In the genomic region with DNA sequence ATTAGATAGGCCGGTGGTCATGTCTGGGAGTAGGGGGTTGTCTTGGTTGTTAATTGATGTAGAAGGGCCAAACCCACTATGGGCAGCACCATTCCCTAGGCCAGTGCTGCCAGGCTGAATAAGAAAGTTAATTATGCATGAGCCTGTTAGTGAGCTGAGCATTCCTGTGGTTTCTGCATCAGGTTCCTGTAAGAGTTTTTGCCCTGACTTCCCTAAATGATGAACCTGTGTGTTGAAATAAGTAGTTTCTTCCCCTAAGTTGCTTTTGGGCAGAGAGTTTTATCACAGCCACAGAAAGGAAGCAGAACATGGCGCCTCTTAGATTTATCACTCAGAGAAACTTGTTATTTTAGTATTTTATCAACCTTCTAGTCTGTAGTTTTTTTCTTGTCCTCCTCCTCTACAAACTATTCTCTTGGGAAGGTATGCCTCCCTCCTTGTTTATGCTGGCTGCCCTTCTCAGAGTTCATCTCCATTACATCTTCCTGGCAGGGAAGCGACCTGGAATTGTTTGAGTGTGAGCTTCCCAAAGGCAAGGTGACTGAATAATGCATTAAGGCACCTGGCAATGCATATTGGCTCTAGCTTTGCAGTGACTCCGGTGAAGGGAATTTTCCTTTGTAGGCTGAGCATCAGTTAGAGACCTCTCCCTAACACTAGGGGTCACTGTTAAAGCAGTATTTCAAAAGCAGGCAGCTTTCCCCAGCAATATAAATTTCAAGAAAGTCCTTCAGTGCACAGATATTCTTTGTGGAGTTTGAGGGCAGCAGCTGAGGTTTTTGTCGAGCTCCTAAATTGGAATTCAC, we compare ENCODE assay signal across 10 mouse cellular contexts. TPM values are rescaled to one million over a fixed set of nuclear protein-coding genes. Genes with fewer than 3 reads are reported as not detected.
DNase-seq lines count a peak whose midpoint lies in the region; ATAC-seq and TF ChIP-seq lines count a peak whose summit lies in the region.
"Had no signal": no experiment of that assay in that cellular context is flagged by ENCODE, and none has a peak within 500 bp of the region (broad histone marks: within the 10 kb centered on the region; RNA-seq: fewer than 3 reads in every experiment).

No protein-coding gene starts in this region.

- no peak overlapping the region for H3K4me3 ChIP-seq in kidney, adult 2 months (ENCODE audit: insufficient read depth, low read depth, low read length)
- H3K4me3 ChIP-seq: limb, embryonic 12.5 days; stomach, embryonic 15.5 days had no signal

- H3K27me3 ChIP-seq in kidney, adult 2 months (replicated peaks; ENCODE audit: control insufficient read depth, insufficient read depth, low read length), result no peaks in the 10 kb centered on the region
- H3K27me3 ChIP-seq: stomach, embryonic 15.5 days had no signal

- no peak for TF ChIP-seq POLR2A in kidney, adult 2 months (IDR thresholded peaks at IDR 0.05; ENCODE audit: low read depth, low read length)

- H3K27ac ChIP-seq in kidney, adult 2 months (ENCODE audit: insufficient read depth, low read depth, low read length), result no peak overlapping the region
- H3K27ac ChIP-seq: limb, embryonic 12.5 days; stomach, embryonic 15.5 days had no signal

- peak; percentile 85 for ATAC-seq in monocyte, adult 5-6 weeks (replicated peaks; ENCODE audit: insufficient number of reproducible peaks, low FRiP score, low TSS enrichment, poor library complexity, severe bottlenecking)

- no peaks in the 10 kb centered on the region for H3K4me1 ChIP-seq in kidney, adult 2 months (ENCODE audit: control insufficient read depth, insufficient read depth, low read length)
- H3K4me1 ChIP-seq: limb, embryonic 12.5 days; stomach, embryonic 15.5 days had no signal

- no peaks in the 10 kb centered on the region for H3K36me3 ChIP-seq in kidney, adult 2 months (ENCODE audit: control insufficient read depth, insufficient read depth, low read length)
- H3K36me3 ChIP-seq: limb, embryonic 12.5 days; stomach, embryonic 15.5 days had no signal

- intact Hi-C loops in heart, postnatal 25 days (cut with DNase I), result loop anchor here (2.0 to 5.0 kb wide), 2 partner anchors 228 to 277 kb away; no protein-coding TSS in a partner anchor

- whole genome bisulfite sequencing in kidney, adult 2 months, result 20% methylated on average over 5 of the region's 5 CpGs

- peak; percentile 57 for DNase-seq in heart, adult 11 months
- no peak for DNase-seq in heart, postnatal 25 days (ENCODE audit: low spot score)
- peak; percentile 33 to 39 for DNase-seq in right cerebral cortex, adult 2 months (ENCODE audit: low spot score in 2 of 2)
- no peak for DNase-seq in right cerebral cortex, postnatal 14 days
- peak; percentile 6 for DNase-seq in cerebellum, adult 8-10 months
- peak; percentile 71 for DNase-seq in kidney, adult 2 months
- no peak for DNase-seq in gastrocnemius, postnatal 25 days

- peak; percentile 44; the same call in 1 of the 2 replicates for TF ChIP-seq CTCF in kidney, adult 2 months (conservative IDR thresholded peaks at IDR 0.05; ENCODE audit: insufficient read depth, insufficient read length, low read depth, low read length)

RNA-seq across cellular contexts. Expression of gene Tigd4, which starts 21.9 kb away (rescaled TPM):
- total RNA-seq in heart, postnatal 25 days (2021), result under 1 TPM in 1 of 2 experiments, not detected in 1; 0.08 TPM
- not detected in 2 replicates for polyA plus RNA-seq in kidney, adult 2 months (2012; rRNA removed)
- not detected in 3 replicates for total RNA-seq in monocyte, adult 5-6 weeks (2017)
- 10 to 100 TPM in 1 of 2 experiments, 1 to 10 TPM in 1; 5.5 to 11.2 TPM for total RNA-seq in gastrocnemius, postnatal 25 days (2021)

RNA-seq across cellular contexts. Expression of gene Arfip1, which starts 32.8 kb away (rescaled TPM):
- total RNA-seq in heart, postnatal 25 days (2021), result 10 to 100 TPM; 16.8 to 17.5 TPM
- 11.8 and 14.3 TPM in 2 replicates for polyA plus RNA-seq in kidney, adult 2 months (2012; rRNA removed)
- 61.3 to 80.6 TPM (median 68.6 TPM) in 3 replicates for total RNA-seq in monocyte, adult 5-6 weeks (2017)
- 10 to 100 TPM in 1 of 2 experiments, 1 to 10 TPM in 1; 9.1 to 10.8 TPM for total RNA-seq in gastrocnemius, postnatal 25 days (2021)

RNA-seq across cellular contexts. Expression of gene Tmem154, which starts 50.7 kb away (rescaled TPM):
- 1 to 10 TPM; 1.5 TPM for total RNA-seq in heart, postnatal 25 days (2021)
- 0.42 and 0.88 TPM in 2 replicates for polyA plus RNA-seq in kidney, adult 2 months (2012; rRNA removed)
- total RNA-seq in monocyte, adult 5-6 weeks (2017), result 10.4 to 18.5 TPM (median 16.8 TPM) in 3 replicates
- under 1 TPM; 0.38 TPM for total RNA-seq in gastrocnemius, postnatal 25 days (2021)

Comparison
In these comparisons a context has a peak if more than half of its experiments do, and no peak if none do; other contexts are left out.
1. DNase-seq: peak in heart, adult 11 months (single experiment), right cerebral cortex, adult 2 months (2 of 2), cerebellum, adult 8-10 months (single experiment) and kidney, adult 2 months (single experiment); none in heart, postnatal 25 days (single experiment), right cerebral cortex, postnatal 14 days (single experiment) and gastrocnemius, postnatal 25 days (single experiment).